Mouse (Mus musculus) brain, embryonic 14.5 days (tissue): ENCODE data around the gene Ssmem1.

Source experiments
- CTCF ChIP-seq: fragments of 200-500 bp; IDR thresholded peaks from 2 replicates; pipeline ENCODE4 v1.5.1; 2012; ENCODE audit warnings: inconsistent platforms, mild to moderate bottlenecking, moderate library complexity, borderline replicate concordance; ENCODE audit not compliant: insufficient read depth, insufficient read length; ENCODE audit errors: extremely low read depth
- POLR2A ChIP-seq: fragments of 200-500 bp; IDR thresholded peaks from 2 replicates; pipeline ENCODE4 v1.6.1; 2012; ENCODE audit warnings: mild to moderate bottlenecking, inconsistent platforms, borderline replicate concordance; ENCODE audit not compliant: poor library complexity, insufficient read depth, insufficient read length, severe bottlenecking; ENCODE audit errors: extremely low read depth

GRCm38 (mm10) chr6:30545689-30546088 lies 36.0 kb downstream of the Ssmem1 start:
- no peak for TF ChIP-seq CTCF
- no peak for TF ChIP-seq POLR2A
